Mouse (Mus musculus): ENCODE results near the gene Cfap57.

The Cfap57 gene

GRCm38 (mm10) chr4:118544441-118545127 is 76.0 kb downstream of the Cfap57 start:
- H3K27me3 ChIP-seq (ENCODE audit: insufficient read depth, low read length), result peaks cover 24% of the 10 kb centered on the region
- H3K9me3 ChIP-seq (ENCODE audit: low read length), result no peaks in the 10 kb centered on the region
- H3K4me3 ChIP-seq (replicated peaks; ENCODE audit: low read length), result peak overlapping the region; percentile 77
- no peak for TF ChIP-seq NANOG (IDR thresholded peaks at IDR 0.05; ENCODE audit: borderline replicate concordance, low read length)
- TF ChIP-seq POU5F1 (IDR thresholded peaks at IDR 0.05; ENCODE audit: borderline replicate concordance, low read length), result no peak
- TF ChIP-seq CTCF (conservative IDR thresholded peaks at IDR 0.05; ENCODE audit: low read length), result no peak
- peaks cover 60% of the 10 kb centered on the region for H3K4me1 ChIP-seq (replicated peaks; ENCODE audit: low read depth, low read length)
- 0 out of 2 replicates have a peak, but pooled peaks cover 4% of the 10 kb centered on the region for H3K36me3 ChIP-seq (ENCODE audit: insufficient read depth, low read length)

- peaks cover 67% of the 10 kb centered on the region for H3K4me1 ChIP-seq (replicated peaks; ENCODE audit: low read depth, low read length)
- peaks cover 32% of the 10 kb centered on the region for H3K27me3 ChIP-seq (ENCODE audit: insufficient read depth, low read length)
- H3K4me3 ChIP-seq (replicated peaks; ENCODE audit: low read length), result peak within 1 kb of the TSS; percentile 77
- no peaks in the 10 kb centered on the region for H3K9me3 ChIP-seq (ENCODE audit: low read length)
- TF ChIP-seq NANOG (IDR thresholded peaks at IDR 0.05; ENCODE audit: borderline replicate concordance, low read length) (no peak), CTCF (conservative IDR thresholded peaks at IDR 0.05; ENCODE audit: low read length) (no peak), POU5F1 (IDR thresholded peaks at IDR 0.05; ENCODE audit: borderline replicate concordance, low read length) (no peak)
- H3K36me3 ChIP-seq (ENCODE audit: insufficient read depth, low read length), result 0 out of 2 replicates have a peak, but pooled peaks cover 4% of the 10 kb centered on the region
These were observed 76.9 kb downstream of the Cfap57 start, which contains the start of gene Tmem125 for GRCm38 (mm10) chr4:118543592-118544260. TSS of gene Tmem125 (minus strand) at chr4:118544044.

DNA sequence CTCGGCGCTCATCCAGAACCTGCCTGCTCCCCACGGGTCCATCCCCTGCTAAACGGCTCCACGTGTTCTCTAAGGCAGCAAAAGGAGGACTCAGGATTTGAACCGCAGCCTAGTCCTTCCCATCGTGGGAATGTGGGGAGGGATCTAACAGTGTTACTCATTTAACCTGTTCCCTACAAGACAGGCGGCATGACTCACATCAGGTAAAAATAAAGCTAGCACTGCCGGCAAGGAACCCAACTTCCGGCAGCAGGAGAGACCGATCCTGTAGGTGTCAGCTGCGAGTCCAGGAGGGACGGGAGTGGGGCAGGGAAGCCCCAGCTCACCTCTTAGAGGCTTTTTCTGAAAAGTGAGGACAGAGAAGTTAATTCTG is 77.4 kb downstream of the Cfap57 start:
- TF ChIP-seq CTCF (conservative IDR thresholded peaks at IDR 0.05; ENCODE audit: low read length) (no peak), POU5F1 (IDR thresholded peaks at IDR 0.05; ENCODE audit: borderline replicate concordance, low read length) (no peak), NANOG (IDR thresholded peaks at IDR 0.05; ENCODE audit: borderline replicate concordance, low read length) (no peak)
- H3K36me3 ChIP-seq (ENCODE audit: insufficient read depth, low read length), result 0 out of 2 replicates have a peak, but pooled peaks cover 4% of the 10 kb centered on the region
- H3K27me3 ChIP-seq (ENCODE audit: insufficient read depth, low read length), result peaks cover 38% of the 10 kb centered on the region
- peaks cover 70% of the 10 kb centered on the region for H3K4me1 ChIP-seq (replicated peaks; ENCODE audit: low read depth, low read length)
- H3K4me3 ChIP-seq (replicated peaks; ENCODE audit: low read length), result peak overlapping the region; percentile 77
- H3K9me3 ChIP-seq (ENCODE audit: low read length), result no peaks in the 10 kb centered on the region

GRCm38 (mm10) chr4:118542510-118543157 is 77.9 kb downstream of the Cfap57 start:
- Histone ChIP-seq H3K9me3 (ENCODE audit: low read length) (no peaks in the 10 kb centered on the region), H3K4me3 (replicated peaks; ENCODE audit: low read length) (peak overlapping the region; percentile 77), H3K4me1 (replicated peaks; ENCODE audit: low read depth, low read length) (peaks cover 73% of the 10 kb centered on the region), H3K36me3 (ENCODE audit: insufficient read depth, low read length) (0 out of 2 replicates have a peak, but pooled peaks cover 4% of the 10 kb centered on the region), H3K27me3 (ENCODE audit: insufficient read depth, low read length) (peaks cover 43% of the 10 kb centered on the region)
- TF ChIP-seq NANOG (IDR thresholded peaks at IDR 0.05; ENCODE audit: borderline replicate concordance, low read length) (no peak), CTCF (conservative IDR thresholded peaks at IDR 0.05; ENCODE audit: low read length) (no peak), POU5F1 (IDR thresholded peaks at IDR 0.05; ENCODE audit: borderline replicate concordance, low read length) (no peak)

GRCm38 (mm10) chr4:118539904-118540303 is 80.7 kb downstream of the Cfap57 start:
- Histone ChIP-seq H3K4me1 (replicated peaks; ENCODE audit: low read depth, low read length) (peaks cover 79% of the 10 kb centered on the region), H3K36me3 (ENCODE audit: insufficient read depth, low read length) (0 out of 2 replicates have a peak, but pooled peaks cover 4% of the 10 kb centered on the region)
- TF ChIP-seq CTCF (conservative IDR thresholded peaks at IDR 0.05; ENCODE audit: low read length) (no peak), POU5F1 (IDR thresholded peaks at IDR 0.05; ENCODE audit: borderline replicate concordance, low read length) (peak; percentile 13; the same call in 1 of the 2 replicates), NANOG (IDR thresholded peaks at IDR 0.05; ENCODE audit: borderline replicate concordance, low read length) (peak; percentile 83)

GRCm38 (mm10) chr4:118537801-118538200 is 82.8 kb downstream of the Cfap57 start:
- peaks cover 71% of the 10 kb centered on the region for H3K4me1 ChIP-seq (replicated peaks; ENCODE audit: low read depth, low read length)
- H3K36me3 ChIP-seq (ENCODE audit: insufficient read depth, low read length), result 0 out of 2 replicates have a peak, but pooled peaks cover 4% of the 10 kb centered on the region
- peaks cover 69% of the 10 kb centered on the region for H3K27me3 ChIP-seq (ENCODE audit: insufficient read depth, low read length)
- no peaks in the 10 kb centered on the region for H3K9me3 ChIP-seq (ENCODE audit: low read length)
- no peak for TF ChIP-seq POU5F1 (IDR thresholded peaks at IDR 0.05; ENCODE audit: borderline replicate concordance, low read length)
- TF ChIP-seq CTCF (conservative IDR thresholded peaks at IDR 0.05; ENCODE audit: low read length), result no peak
- no peak for TF ChIP-seq NANOG (IDR thresholded peaks at IDR 0.05; ENCODE audit: borderline replicate concordance, low read length)
- H3K4me3 ChIP-seq (replicated peaks; ENCODE audit: low read length), result no peak overlapping the region

More at GRCm38 (mm10) chr4:118539904-118540303, 80.7 kb downstream of the Cfap57 start:
- Histone ChIP-seq H3K9me3 (ENCODE audit: low read length) (no peaks in the 10 kb centered on the region), H3K4me3 (replicated peaks; ENCODE audit: low read length) (peak overlapping the region; percentile 20; the same call in 1 of the 2 replicates), H3K27me3 (ENCODE audit: insufficient read depth, low read length) (peaks cover 60% of the 10 kb centered on the region)

GRCm38 (mm10) chr4:118535610-118536009 is 85.0 kb downstream of the Cfap57 start:
- H3K36me3 ChIP-seq (ENCODE audit: insufficient read depth, low read length), result no peaks in the 10 kb centered on the region
- H3K9me3 ChIP-seq (ENCODE audit: low read length), result no peaks in the 10 kb centered on the region
- H3K4me1 ChIP-seq (replicated peaks; ENCODE audit: low read depth, low read length), result peaks cover 64% of the 10 kb centered on the region
- TF ChIP-seq CTCF (conservative IDR thresholded peaks at IDR 0.05; ENCODE audit: low read length), result no peak
- no peak for TF ChIP-seq POU5F1 (IDR thresholded peaks at IDR 0.05; ENCODE audit: borderline replicate concordance, low read length)
- TF ChIP-seq NANOG (IDR thresholded peaks at IDR 0.05; ENCODE audit: borderline replicate concordance, low read length), result no peak
- H3K4me3 ChIP-seq (replicated peaks; ENCODE audit: low read length), result no peak overlapping the region
- H3K27me3 ChIP-seq (ENCODE audit: insufficient read depth, low read length), result peaks cover 52% of the 10 kb centered on the region

DNA sequence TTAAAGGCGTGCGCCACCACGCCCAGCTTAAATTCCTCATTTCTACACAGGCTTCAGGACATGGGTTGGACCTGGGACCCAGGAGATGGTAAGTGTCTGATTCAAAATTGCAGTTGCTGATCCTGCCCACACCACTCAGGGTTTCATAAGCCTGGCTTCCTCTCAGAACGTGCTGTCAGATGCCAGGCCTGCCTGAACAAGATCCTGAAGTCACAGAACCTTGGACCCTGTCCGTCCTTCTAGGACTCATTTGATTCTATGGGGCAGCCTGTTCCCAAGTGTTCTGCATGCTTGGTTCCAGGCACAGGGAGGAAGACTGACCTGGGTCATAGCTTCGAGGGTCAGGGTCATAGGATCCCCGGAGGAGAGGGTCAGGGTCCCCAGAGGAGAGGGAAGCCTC is 87.0 kb downstream of the Cfap57 start:
- H3K9me3 ChIP-seq (ENCODE audit: low read length), result no peaks in the 10 kb centered on the region
- peaks cover 42% of the 10 kb centered on the region for H3K27me3 ChIP-seq (ENCODE audit: insufficient read depth, low read length)
- no peak for TF ChIP-seq CTCF (conservative IDR thresholded peaks at IDR 0.05; ENCODE audit: low read length)
- no peak for TF ChIP-seq NANOG (IDR thresholded peaks at IDR 0.05; ENCODE audit: borderline replicate concordance, low read length)
- TF ChIP-seq POU5F1 (IDR thresholded peaks at IDR 0.05; ENCODE audit: borderline replicate concordance, low read length), result no peak
- H3K36me3 ChIP-seq (ENCODE audit: insufficient read depth, low read length), result no peaks in the 10 kb centered on the region
- H3K4me3 ChIP-seq (replicated peaks; ENCODE audit: low read length), result no peak overlapping the region
- peaks cover 59% of the 10 kb centered on the region for H3K4me1 ChIP-seq (replicated peaks; ENCODE audit: low read depth, low read length)
